Mouse (Mus musculus): ENCODE data around the gene Scn4a. TPM values are rescaled to one million over a fixed set of nuclear protein-coding genes. Genes with fewer than 3 reads are reported as not detected.
A peak's percentile ranks its signal among the peaks of the same experiment; 100 is the strongest.

The Scn4a gene
- polyA plus RNA-seq, 1 experiment from 2014 or later = not detected

DNA sequence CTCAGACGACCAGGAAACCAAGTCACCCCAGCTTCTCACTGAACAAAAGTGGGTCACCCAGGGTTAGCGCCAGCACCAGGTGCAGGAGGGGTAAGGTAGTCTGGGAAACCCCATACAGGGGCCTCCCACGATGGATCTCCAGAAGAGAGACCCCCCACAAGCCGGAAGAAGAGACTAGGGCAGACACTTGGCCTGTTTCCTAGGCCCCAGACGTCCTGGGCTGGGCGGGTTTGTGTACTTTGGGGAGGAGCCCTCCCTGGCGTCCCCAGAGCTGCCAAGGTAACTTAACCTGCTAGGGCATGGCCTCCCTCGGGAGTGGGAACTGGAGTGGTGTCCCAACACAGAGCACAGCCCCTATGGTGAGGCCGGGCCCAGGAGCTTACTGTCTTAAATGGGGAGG lies 21.5 kb upstream of the Scn4a start:
- H3K4me2 ChIP-seq (ENCODE audit: low read depth, low read length, severe bottlenecking) = no peak overlapping the region
- ATAC-seq (replicated peaks; ENCODE audit: low FRiP score) (no peak), DNase-seq (ENCODE audit: low spot score) (no peak)
- H3K4me1 ChIP-seq (replicated peaks; ENCODE audit: control insufficient read depth, insufficient read depth, low read length) = no peaks in the 10 kb centered on the region
- H3K36me3 ChIP-seq (ENCODE audit: control insufficient read depth, insufficient read depth, low read length) = no peaks in the 10 kb centered on the region
- WGBS = 54% methylated on average over 9 of the region's 9 CpGs
- H3K9me3 ChIP-seq (ENCODE audit: control insufficient read depth, low read length) = no peaks in the 10 kb centered on the region
- no peak overlapping the region for H3K9ac ChIP-seq (ENCODE audit: low read length)
- H3K27me3 ChIP-seq (ENCODE audit: control insufficient read depth, insufficient read depth, low read length) = no peaks in the 10 kb centered on the region
- H3K27ac ChIP-seq (ENCODE audit: low read depth, low read length) = no peak overlapping the region
- no peak overlapping the region for H3K4me3 ChIP-seq (ENCODE audit: low read depth, low read length)

DNA sequence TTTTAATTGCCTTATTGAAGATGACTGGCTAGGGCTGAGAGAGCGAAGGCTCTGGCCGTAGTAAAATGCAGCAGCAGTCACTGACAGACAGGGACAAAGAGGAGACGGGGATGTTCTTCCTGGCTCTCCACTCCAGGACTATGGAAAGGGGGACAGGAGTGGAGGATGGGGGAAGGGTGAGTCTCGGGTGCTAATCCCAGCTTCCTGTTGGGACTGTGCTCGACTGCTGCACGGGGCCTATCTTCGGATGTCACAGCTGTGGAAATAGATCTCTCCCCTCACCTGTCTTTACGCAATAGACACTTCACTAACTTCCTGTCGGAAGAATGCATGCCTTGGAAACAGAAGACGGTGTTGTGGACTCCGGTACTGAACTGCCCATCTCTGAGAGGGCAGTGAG lies 20.9 kb upstream of the Scn4a start:
- Histone ChIP-seq H3K4me2 (ENCODE audit: low read depth, low read length, severe bottlenecking) (no peak overlapping the region), H3K9ac (ENCODE audit: low read length) (no peak overlapping the region), H3K27me3 (ENCODE audit: control insufficient read depth, insufficient read depth, low read length) (no peaks in the 10 kb centered on the region), H3K27ac (ENCODE audit: low read depth, low read length) (no peak overlapping the region), H3K9me3 (ENCODE audit: control insufficient read depth, low read length) (no peaks in the 10 kb centered on the region), H3K4me3 (ENCODE audit: low read depth, low read length) (no peak overlapping the region), H3K36me3 (ENCODE audit: control insufficient read depth, insufficient read depth, low read length) (no peaks in the 10 kb centered on the region), H3K4me1 (replicated peaks; ENCODE audit: control insufficient read depth, insufficient read depth, low read length) (no peaks in the 10 kb centered on the region)
- DNase-seq (ENCODE audit: low spot score) = no peak
- WGBS = 57% methylated on average over 11 of the region's 11 CpGs
- no peak for ATAC-seq (replicated peaks; ENCODE audit: low FRiP score)

- Histone ChIP-seq H3K4me1 (replicated peaks; ENCODE audit: control insufficient read depth, insufficient read depth, low read length) (0 out of 2 replicates have a peak, but pooled peaks cover 3% of the 10 kb centered on the region), H3K9ac (ENCODE audit: low read length) (no peak overlapping the region), H3K9me3 (ENCODE audit: control insufficient read depth, low read length) (no peaks in the 10 kb centered on the region), H3K4me3 (ENCODE audit: low read depth, low read length) (no peak overlapping the region), H3K27me3 (ENCODE audit: control insufficient read depth, insufficient read depth, low read length) (no peaks in the 10 kb centered on the region), H3K4me2 (ENCODE audit: low read depth, low read length, severe bottlenecking) (no peak overlapping the region), H3K36me3 (ENCODE audit: control insufficient read depth, insufficient read depth, low read length) (no peaks in the 10 kb centered on the region), H3K27ac (ENCODE audit: low read depth, low read length) (no peak overlapping the region)
- ATAC-seq (replicated peaks; ENCODE audit: low FRiP score) = 0 out of 2 replicates have a peak, but pooled peaks have one; percentile 18
- WGBS = 12% methylated on average over 3 of the region's 3 CpGs
- DNase-seq (ENCODE audit: low spot score) = peak; percentile 85
Measured at GRCm38 (mm10) chr11:106366316-106366715, 13.2 kb upstream of the Scn4a start.

GRCm38 (mm10) chr11:106365366-106365765 lies 12.3 kb upstream of the Scn4a start, which contains the start of gene Prr29:
Gene Prr29 (plus strand): TSS chr11:106365472.
- Histone ChIP-seq H3K27ac (ENCODE audit: low read depth, low read length) (no peak within 1 kb of the TSS), H3K36me3 (ENCODE audit: control insufficient read depth, insufficient read depth, low read length) (no peaks in the 10 kb centered on the region), H3K27me3 (ENCODE audit: control insufficient read depth, insufficient read depth, low read length) (no peaks in the 10 kb centered on the region), H3K9me3 (ENCODE audit: control insufficient read depth, low read length) (no peaks in the 10 kb centered on the region), H3K4me3 (ENCODE audit: low read depth, low read length) (no peak within 1 kb of the TSS), H3K9ac (ENCODE audit: low read length) (peak within 1 kb of the TSS; percentile 12; the same call in 1 of the 2 replicates), H3K4me1 (replicated peaks; ENCODE audit: control insufficient read depth, insufficient read depth, low read length) (0 out of 2 replicates have a peak, but pooled peaks cover 3% of the 10 kb centered on the region), H3K4me2 (ENCODE audit: low read depth, low read length, severe bottlenecking) (no peak within 1 kb of the TSS)
- no peak for ATAC-seq (replicated peaks; ENCODE audit: low FRiP score)
- no peak for DNase-seq (ENCODE audit: low spot score)
- WGBS = 70% methylated on average over 10 of the region's 10 CpGs

GRCm38 (mm10) chr11:106364712-106365111 lies 11.6 kb upstream of the Scn4a start:
- ATAC-seq (replicated peaks; ENCODE audit: low FRiP score) = no peak

DNA sequence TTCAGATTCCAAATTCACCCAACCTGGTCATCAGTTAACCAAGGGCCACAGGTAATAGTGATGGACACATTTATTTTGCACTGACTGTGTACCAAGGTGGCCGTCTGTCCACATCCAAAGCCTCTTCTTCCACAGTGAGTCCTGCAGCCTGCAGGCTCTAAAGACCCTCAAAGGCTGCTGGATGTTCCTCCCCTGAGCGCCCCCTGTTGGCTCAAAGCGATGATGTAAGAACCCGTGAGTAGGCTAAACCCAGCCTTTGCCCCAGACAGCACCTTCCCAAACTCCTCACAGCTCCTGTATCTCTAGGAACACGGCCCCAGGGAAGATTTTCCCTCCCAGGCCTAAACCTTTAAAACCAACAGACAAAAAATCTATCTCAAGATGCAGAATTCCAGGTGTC lies 6.3 kb upstream of the Scn4a start:
- DNase-seq (ENCODE audit: low spot score) (peak; percentile 72), ATAC-seq (replicated peaks; ENCODE audit: low FRiP score) (no peak)
- Histone ChIP-seq H3K27ac (ENCODE audit: low read depth, low read length) (no peak overlapping the region), H3K4me1 (replicated peaks; ENCODE audit: control insufficient read depth, insufficient read depth, low read length) (no peaks in the 10 kb centered on the region), H3K9ac (ENCODE audit: low read length) (no peak overlapping the region), H3K4me2 (ENCODE audit: low read depth, low read length, severe bottlenecking) (no peak overlapping the region), H3K9me3 (ENCODE audit: control insufficient read depth, low read length) (no peaks in the 10 kb centered on the region), H3K36me3 (ENCODE audit: control insufficient read depth, insufficient read depth, low read length) (no peaks in the 10 kb centered on the region), H3K4me3 (ENCODE audit: low read depth, low read length) (no peak overlapping the region), H3K27me3 (ENCODE audit: control insufficient read depth, insufficient read depth, low read length) (no peaks in the 10 kb centered on the region)
- 16% methylated on average over 5 of the region's 5 CpGs for WGBS

More at GRCm38 (mm10) chr11:106364712-106365111, 11.6 kb upstream of the Scn4a start:
- H3K27ac ChIP-seq (ENCODE audit: low read depth, low read length) = no peak overlapping the region
- DNase-seq (ENCODE audit: low spot score) = peak; percentile 55
- H3K27me3 ChIP-seq (ENCODE audit: control insufficient read depth, insufficient read depth, low read length) = no peaks in the 10 kb centered on the region
- H3K36me3 ChIP-seq (ENCODE audit: control insufficient read depth, insufficient read depth, low read length) = no peaks in the 10 kb centered on the region
- 0 out of 2 replicates have a peak, but pooled peaks cover 3% of the 10 kb centered on the region for H3K4me1 ChIP-seq (replicated peaks; ENCODE audit: control insufficient read depth, insufficient read depth, low read length)
- H3K4me2 ChIP-seq (ENCODE audit: low read depth, low read length, severe bottlenecking) = no peak overlapping the region
- peak overlapping the region; percentile 12; the same call in 1 of the 2 replicates for H3K9ac ChIP-seq (ENCODE audit: low read length)
- H3K4me3 ChIP-seq (ENCODE audit: low read depth, low read length) = no peak overlapping the region
- whole genome bisulfite sequencing = 7% methylated on average over 11 of the region's 11 CpGs
- no peaks in the 10 kb centered on the region for H3K9me3 ChIP-seq (ENCODE audit: control insufficient read depth, low read length)

GRCm38 (mm10) chr11:106355382-106356128 lies 2.5 kb upstream of the Scn4a start:
- Histone ChIP-seq H3K9me3 (ENCODE audit: control insufficient read depth, low read length) (no peaks in the 10 kb centered on the region), H3K4me2 (ENCODE audit: low read depth, low read length, severe bottlenecking) (no peak overlapping the region)
- WGBS = 75% methylated on average over 19 of the region's 19 CpGs

GRCm38 (mm10) chr11:106354181-106354580 lies 1.1 kb upstream of the Scn4a start:
- H3K9ac ChIP-seq (ENCODE audit: low read length) = no peak overlapping the region
- no peaks in the 10 kb centered on the region for H3K27me3 ChIP-seq (ENCODE audit: control insufficient read depth, insufficient read depth, low read length)
- no peak overlapping the region for H3K4me2 ChIP-seq (ENCODE audit: low read depth, low read length, severe bottlenecking)
- WGBS = 48% methylated on average over 1 of the region's 1 CpGs
- H3K36me3 ChIP-seq (ENCODE audit: control insufficient read depth, insufficient read depth, low read length) = no peaks in the 10 kb centered on the region
- H3K9me3 ChIP-seq (ENCODE audit: control insufficient read depth, low read length) = no peaks in the 10 kb centered on the region
- H3K27ac ChIP-seq (ENCODE audit: low read depth, low read length) = no peak overlapping the region
- H3K4me3 ChIP-seq (ENCODE audit: low read depth, low read length) = no peak overlapping the region
- H3K4me1 ChIP-seq (replicated peaks; ENCODE audit: control insufficient read depth, insufficient read depth, low read length) = no peaks in the 10 kb centered on the region
- DNase-seq (ENCODE audit: low spot score) (no peak), ATAC-seq (replicated peaks; ENCODE audit: low FRiP score) (no peak)

More at GRCm38 (mm10) chr11:106355382-106356128, 2.5 kb upstream of the Scn4a start:
- Histone ChIP-seq H3K27ac (ENCODE audit: low read depth, low read length) (no peak overlapping the region), H3K36me3 (ENCODE audit: control insufficient read depth, insufficient read depth, low read length) (no peaks in the 10 kb centered on the region), H3K27me3 (ENCODE audit: control insufficient read depth, insufficient read depth, low read length) (no peaks in the 10 kb centered on the region), H3K4me3 (ENCODE audit: low read depth, low read length) (no peak overlapping the region), H3K9ac (ENCODE audit: low read length) (no peak overlapping the region), H3K4me1 (replicated peaks; ENCODE audit: control insufficient read depth, insufficient read depth, low read length) (no peaks in the 10 kb centered on the region)
- DNase-seq (ENCODE audit: low spot score) (no peak), ATAC-seq (replicated peaks; ENCODE audit: low FRiP score) (no peak)

DNA sequence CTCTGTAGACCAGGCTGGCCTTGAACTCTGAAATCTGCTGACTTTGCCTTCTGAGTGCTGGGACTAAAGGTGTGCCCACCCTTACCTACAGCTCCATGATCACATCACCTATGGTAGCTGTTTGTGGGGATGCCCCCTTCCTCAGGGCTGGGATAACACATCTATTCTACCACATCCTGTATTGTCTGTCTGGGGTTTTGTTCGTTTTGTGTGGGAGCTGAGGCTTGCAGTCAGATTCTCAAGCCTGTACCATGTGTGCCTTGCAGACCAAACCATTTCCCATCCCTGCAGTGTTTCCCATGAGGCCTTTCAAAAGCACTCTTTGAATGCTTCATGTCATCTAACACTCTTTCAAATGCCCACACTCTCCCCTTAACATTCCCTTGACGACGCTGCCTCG lies 1.1 kb downstream of the Scn4a start:
- 81% methylated on average over 4 of the region's 4 CpGs for WGBS
- ATAC-seq (replicated peaks; ENCODE audit: low FRiP score) (no peak), DNase-seq (ENCODE audit: low spot score) (no peak)
- Histone ChIP-seq H3K9ac (ENCODE audit: low read length) (no peak overlapping the region), H3K9me3 (ENCODE audit: control insufficient read depth, low read length) (no peaks in the 10 kb centered on the region), H3K27ac (ENCODE audit: low read depth, low read length) (no peak overlapping the region), H3K4me2 (ENCODE audit: low read depth, low read length, severe bottlenecking) (no peak overlapping the region), H3K27me3 (ENCODE audit: control insufficient read depth, insufficient read depth, low read length) (no peaks in the 10 kb centered on the region), H3K4me1 (replicated peaks; ENCODE audit: control insufficient read depth, insufficient read depth, low read length) (no peaks in the 10 kb centered on the region), H3K36me3 (ENCODE audit: control insufficient read depth, insufficient read depth, low read length) (no peaks in the 10 kb centered on the region), H3K4me3 (ENCODE audit: low read depth, low read length) (no peak overlapping the region)
